Mouse (Mus musculus): ENCODE results near the gene Eif3g. TPM values are rescaled to one million over a fixed set of nuclear protein-coding genes. Genes with fewer than 3 reads are reported as not detected.
A peak's percentile ranks its signal among the peaks of the same experiment; 100 is the strongest.

Eif3g gene
- polyA plus RNA-seq, 1 experiment from 2014 or later: 131 TPM

DNA sequence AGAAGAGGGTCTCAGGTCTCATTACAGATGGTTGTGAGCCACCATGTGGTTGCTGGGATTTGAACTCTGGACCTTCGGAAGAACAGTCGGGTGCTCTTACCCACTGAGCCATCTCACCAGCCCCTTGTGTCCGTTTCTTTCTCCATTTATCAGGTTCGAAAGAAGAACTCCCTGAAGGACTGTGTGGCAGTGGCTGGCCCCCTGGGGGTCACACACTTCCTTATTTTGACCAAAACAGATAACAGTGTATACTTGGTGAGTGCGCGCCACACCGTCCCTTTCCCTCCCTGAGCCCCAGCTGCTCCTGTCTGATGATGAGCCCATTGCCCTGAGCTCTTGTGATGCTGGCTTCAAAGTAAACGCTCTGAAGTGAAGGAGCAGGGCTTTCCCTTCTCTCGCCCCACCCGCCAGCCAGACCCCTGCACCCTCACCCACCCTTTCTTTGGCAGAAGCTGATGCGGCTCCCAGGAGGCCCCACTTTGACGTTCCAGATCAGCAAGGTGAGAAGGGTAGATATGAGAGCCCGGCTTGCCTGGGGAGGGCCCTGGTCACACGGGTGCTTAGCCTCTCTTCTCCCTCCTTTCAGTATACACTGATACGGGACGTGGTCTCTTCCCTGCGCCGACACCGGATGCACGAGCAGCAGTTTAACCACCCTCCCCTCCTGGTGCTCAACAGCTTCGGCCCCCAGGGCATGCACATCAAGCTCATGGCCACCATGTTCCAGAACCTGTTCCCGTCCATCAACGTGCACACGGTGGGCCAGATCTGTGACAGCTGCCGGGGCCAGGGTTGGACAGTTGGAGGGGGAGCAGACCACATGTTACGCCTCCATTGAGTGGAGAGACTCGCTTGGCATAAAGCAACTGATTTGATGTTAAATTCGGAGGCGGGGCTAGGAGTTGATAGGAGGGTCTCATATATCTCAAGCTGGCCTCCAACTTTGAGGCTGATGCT lies 9.0 kb downstream of the Eif3g start:
- no peak overlapping the region; the same call in 1 of the 2 replicates for H3K27ac ChIP-seq (ENCODE audit: low read depth, low read length)
- no peak overlapping the region for H3K9ac ChIP-seq (ENCODE audit: low read depth, low read length)
- peaks cover 47% of the 10 kb centered on the region for H3K36me3 ChIP-seq (ENCODE audit: control insufficient read depth, insufficient read depth)
- no peak for ATAC-seq
- H3K4me1 ChIP-seq (replicated peaks; ENCODE audit: control insufficient read depth, insufficient read depth, low read length): no peaks in the 10 kb centered on the region
- H3K27me3 ChIP-seq (replicated peaks; ENCODE audit: control insufficient read depth, insufficient read depth, low read length): no peaks in the 10 kb centered on the region
- WGBS: 68% methylated on average over 29 of the region's 29 CpGs
- peak overlapping the region; percentile 88 for H3K4me2 ChIP-seq (replicated peaks; ENCODE audit: low read depth)
- peak overlapping the region; percentile 9; the same call in 1 of the 2 replicates for H3K4me3 ChIP-seq (ENCODE audit: low read depth, low read length)
- no peaks in the 10 kb centered on the region for H3K9me3 ChIP-seq (ENCODE audit: control insufficient read depth)
- no peak for TF ChIP-seq CTCF (IDR thresholded peaks at IDR 0.05; ENCODE audit: low read depth)

DNA sequence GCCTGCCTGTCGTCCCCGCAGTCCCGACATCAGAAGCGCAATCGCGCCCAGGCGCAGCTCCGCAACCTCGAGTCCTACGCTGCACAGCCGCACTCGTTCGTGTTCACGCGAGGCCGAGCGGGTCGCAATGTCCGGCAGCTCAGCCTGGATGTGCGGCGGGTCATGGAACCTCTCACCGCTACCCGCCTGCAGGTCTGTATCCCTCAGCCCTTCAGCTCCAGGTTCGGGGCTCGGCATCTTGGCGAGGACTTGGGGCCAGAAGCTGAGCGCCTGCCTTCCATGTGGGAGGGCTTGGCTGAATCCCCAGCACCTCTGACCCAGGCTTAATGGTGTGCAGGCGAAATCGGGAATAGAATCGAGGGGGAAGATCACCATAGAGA lies 10.0 kb downstream of the Eif3g start:
- H3K4me1 ChIP-seq (replicated peaks; ENCODE audit: control insufficient read depth, insufficient read depth, low read length): no peaks in the 10 kb centered on the region
- ATAC-seq: peak; percentile 28

DNA sequence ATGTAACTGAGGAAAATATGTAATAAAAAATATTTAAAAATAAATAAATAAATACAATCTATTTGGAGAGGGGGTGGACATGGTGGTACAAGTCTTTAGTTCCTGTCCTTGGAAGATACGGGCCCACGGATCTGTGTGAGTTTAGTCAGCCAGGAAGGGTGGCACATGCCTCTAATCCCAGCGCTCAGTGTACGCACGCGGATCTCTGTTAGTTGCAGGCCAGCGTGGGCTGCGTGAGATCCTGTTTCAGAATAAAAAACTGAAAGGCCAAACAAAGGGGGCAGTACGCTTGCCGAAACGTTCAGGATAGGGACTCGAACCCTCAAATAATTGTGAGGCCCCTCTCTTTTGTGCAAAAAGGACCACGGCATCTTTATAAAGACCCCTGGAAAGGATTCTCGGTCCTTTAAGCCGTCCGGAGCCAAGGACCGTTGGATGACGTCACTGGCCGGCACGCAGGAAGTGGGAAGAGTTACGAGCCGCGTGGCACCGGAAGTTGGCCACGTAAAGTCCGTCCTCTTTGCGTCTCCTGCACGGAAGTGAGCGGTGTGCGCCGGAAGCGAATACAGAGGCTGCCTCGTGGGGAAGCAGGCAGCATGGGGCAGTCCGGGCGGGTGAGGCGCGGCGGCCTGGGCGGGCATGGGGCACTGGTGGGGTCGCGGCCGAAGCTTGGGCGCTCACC lies 10.6 kb downstream of the Eif3g start, which contains the start of gene Ppan:
TSS of gene Ppan (plus strand) at position 472 of the 682 bp plus-strand sequence.
- Histone ChIP-seq H3K27ac (ENCODE audit: low read depth, low read length) (peak within 1 kb of the TSS; percentile 85), H3K27me3 (replicated peaks; ENCODE audit: control insufficient read depth, insufficient read depth, low read length) (no peaks in the 10 kb centered on the region), H3K4me1 (replicated peaks; ENCODE audit: control insufficient read depth, insufficient read depth, low read length) (no peaks in the 10 kb centered on the region), H3K9ac (ENCODE audit: low read depth, low read length) (peak within 1 kb of the TSS; percentile 82), H3K9me3 (ENCODE audit: control insufficient read depth) (no peaks in the 10 kb centered on the region), H3K4me3 (ENCODE audit: low read depth, low read length) (peak within 1 kb of the TSS; percentile 79), H3K4me2 (replicated peaks; ENCODE audit: low read depth) (peak within 1 kb of the TSS; percentile 88), H3K36me3 (ENCODE audit: control insufficient read depth, insufficient read depth) (peaks cover 34% of the 10 kb centered on the region)
- WGBS: 1% methylated on average over 43 of the region's 43 CpGs
- 0 out of 2 replicates have a peak, but pooled peaks have one; percentile 2 for TF ChIP-seq CTCF (IDR thresholded peaks at IDR 0.05; ENCODE audit: low read depth)
- peak; percentile 96 for ATAC-seq

More for the DNA sequence above, 10.0 kb downstream of the Eif3g start:
- H3K9ac ChIP-seq (ENCODE audit: low read depth, low read length): peak overlapping the region; percentile 82
- no peaks in the 10 kb centered on the region for H3K9me3 ChIP-seq (ENCODE audit: control insufficient read depth)
- 0 out of 2 replicates have a peak, but pooled peaks have one; percentile 0 for TF ChIP-seq CTCF (IDR thresholded peaks at IDR 0.05; ENCODE audit: low read depth)
- peak overlapping the region; percentile 88 for H3K4me2 ChIP-seq (replicated peaks; ENCODE audit: low read depth)
- H3K4me3 ChIP-seq (ENCODE audit: low read depth, low read length): peak overlapping the region; percentile 79
- peak overlapping the region; percentile 68; the same call in 1 of the 2 replicates for H3K27ac ChIP-seq (ENCODE audit: low read depth, low read length)
- H3K27me3 ChIP-seq (replicated peaks; ENCODE audit: control insufficient read depth, insufficient read depth, low read length): no peaks in the 10 kb centered on the region
- peaks cover 36% of the 10 kb centered on the region for H3K36me3 ChIP-seq (ENCODE audit: control insufficient read depth, insufficient read depth)
- under 1% methylated on average over 29 of the region's 30 CpGs for WGBS

DNA sequence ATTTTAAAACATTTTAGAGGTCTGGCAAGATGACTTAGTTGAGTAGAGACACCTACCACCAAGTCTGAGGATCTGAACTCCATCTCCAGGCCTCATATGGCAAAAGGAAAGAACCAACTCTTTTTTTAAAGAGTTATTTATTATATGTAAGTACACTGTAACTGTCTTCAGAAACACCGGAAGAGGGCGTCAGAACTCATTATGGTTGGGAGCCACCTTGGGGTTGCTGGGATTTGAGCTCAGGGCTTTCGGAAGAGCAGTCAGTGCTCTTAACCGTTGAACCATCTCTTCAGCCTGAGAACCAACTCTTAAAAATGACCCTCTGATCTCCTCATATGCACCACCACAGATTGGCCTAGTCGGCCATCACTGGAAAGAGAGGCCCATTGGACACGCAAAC lies 11.2 kb downstream of the Eif3g start:
- H3K4me1 ChIP-seq (replicated peaks; ENCODE audit: control insufficient read depth, insufficient read depth, low read length): no peaks in the 10 kb centered on the region
- no peaks in the 10 kb centered on the region for H3K27me3 ChIP-seq (replicated peaks; ENCODE audit: control insufficient read depth, insufficient read depth, low read length)
- no peak overlapping the region for H3K9ac ChIP-seq (ENCODE audit: low read depth, low read length)
- WGBS: 89% methylated on average over 6 of the region's 6 CpGs
- H3K36me3 ChIP-seq (ENCODE audit: control insufficient read depth, insufficient read depth): peaks cover 30% of the 10 kb centered on the region
- TF ChIP-seq CTCF (IDR thresholded peaks at IDR 0.05; ENCODE audit: low read depth): no peak
- H3K9me3 ChIP-seq (ENCODE audit: control insufficient read depth): no peaks in the 10 kb centered on the region
- no peak for ATAC-seq
- H3K4me2 ChIP-seq (replicated peaks; ENCODE audit: low read depth): peak overlapping the region; percentile 88; the same call in 1 of the 2 replicates
- H3K4me3 ChIP-seq (ENCODE audit: low read depth, low read length): no peak overlapping the region
- H3K27ac ChIP-seq (ENCODE audit: low read depth, low read length): no peak overlapping the region

DNA sequence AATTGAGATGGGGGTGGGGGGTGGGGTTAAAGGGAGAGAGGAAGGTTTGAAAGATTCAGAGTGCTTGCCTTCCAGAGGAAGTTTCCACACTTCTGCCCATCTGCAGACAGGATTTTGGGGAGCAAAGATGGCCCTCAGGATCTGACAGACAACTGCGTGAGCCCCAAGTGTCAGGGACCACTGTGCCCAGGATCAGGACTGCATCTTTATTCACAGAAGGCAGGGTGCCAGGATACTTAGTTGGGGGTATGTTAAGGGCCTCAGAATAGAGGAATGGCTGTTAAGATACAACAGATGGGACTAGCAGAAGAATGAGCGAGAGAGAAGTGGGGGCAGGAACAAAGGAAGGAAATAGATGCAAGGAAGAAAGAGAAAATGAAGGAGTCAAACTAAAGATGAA lies 11.9 kb downstream of the Eif3g start:
- 90% methylated on average over 2 of the region's 2 CpGs for WGBS
- Histone ChIP-seq H3K4me3 (ENCODE audit: low read depth, low read length) (no peak overlapping the region), H3K27me3 (replicated peaks; ENCODE audit: control insufficient read depth, insufficient read depth, low read length) (no peaks in the 10 kb centered on the region), H3K9me3 (ENCODE audit: control insufficient read depth) (no peaks in the 10 kb centered on the region), H3K4me1 (replicated peaks; ENCODE audit: control insufficient read depth, insufficient read depth, low read length) (no peaks in the 10 kb centered on the region), H3K9ac (ENCODE audit: low read depth, low read length) (no peak overlapping the region), H3K36me3 (ENCODE audit: control insufficient read depth, insufficient read depth) (peaks cover 23% of the 10 kb centered on the region), H3K4me2 (replicated peaks; ENCODE audit: low read depth) (no peak overlapping the region), H3K27ac (ENCODE audit: low read depth, low read length) (no peak overlapping the region)
- no peak for ATAC-seq
- TF ChIP-seq CTCF (IDR thresholded peaks at IDR 0.05; ENCODE audit: low read depth): no peak
